Mouse (Mus musculus) MEL (cell line): Measurements from ENCODE around the gene Gm45234. TPM values are rescaled to one million over a fixed set of nuclear protein-coding genes. Genes with fewer than 3 reads are reported as not detected.
A peak's percentile ranks its signal among the peaks of the same experiment; 100 is the strongest.

Source experiments
- DNase-seq: peaks from one replicate; pipeline ENCODE4 v3.0.0; 2011; ENCODE audit warnings: low read depth, low spot score
- H3K27ac ChIP-seq: 2 replicates; pipeline ENCODE4 v1.5.1; 2012; ENCODE audit warnings: low read depth, mild to moderate bottlenecking, control low read depth, low read length, moderate library complexity; ENCODE audit not compliant: control insufficient read depth
- H3K27me3 ChIP-seq, 2 experiments: fragments of 150-350 bp in 1 of 2; sonication (generic) in 1 of 2; 2 replicates each; pipeline ENCODE4 v1.6.1; 2012; ENCODE audit warnings: low read length in 2 of 2, mild to moderate bottlenecking in 2 of 2, improper control_type of control experiment in 1 of 2, moderate library complexity in 1 of 2; ENCODE audit not compliant: insufficient read depth in 2 of 2, control insufficient read depth in 1 of 2
- H3K36me3 ChIP-seq, 2 experiments: 2 replicates each; pipeline ENCODE4 v1.6.1; 2012 to 2014; ENCODE audit warnings: low read length in 2 of 2, improper control_type of control experiment in 1 of 2, inconsistent platforms in 1 of 2, mild to moderate bottlenecking in 1 of 2; ENCODE audit not compliant: insufficient read depth in 2 of 2, control insufficient read depth in 1 of 2
- H3K4me1 ChIP-seq, 2 experiments: fragments of 150-350 bp in 1 of 2; sonication (generic) in 1 of 2; 2 replicates each; pipeline ENCODE4 v1.6.1; 2012; ENCODE audit warnings: low read length in 2 of 2, improper control_type of control experiment in 1 of 2, mild to moderate bottlenecking in 1 of 2; ENCODE audit not compliant: insufficient read depth in 2 of 2, control insufficient read depth in 1 of 2
- H3K4me3 ChIP-seq, 2 experiments: fragments of 150-350 bp in 1 of 2; sonication (generic) in 1 of 2; 2 replicates each; pipeline ENCODE4 v1.5.1; 2012; ENCODE audit warnings: low read depth in 2 of 2, low read length in 2 of 2, mild to moderate bottlenecking in 2 of 2, moderate library complexity in 2 of 2, control low read depth in 1 of 2, improper control_type of control experiment in 1 of 2; ENCODE audit not compliant: control insufficient read depth in 1 of 2, insufficient read depth in 1 of 2
- H3K79me2 ChIP-seq: 2 replicates; pipeline ENCODE4 v1.6.1; 2012; ENCODE audit warnings: mild to moderate bottlenecking, low read length, moderate library complexity; ENCODE audit not compliant: control insufficient read depth, poor library complexity, insufficient read depth
- H3K9ac ChIP-seq: 2 replicates; pipeline ENCODE4 v1.6.1; 2012; ENCODE audit warnings: low read depth, mild to moderate bottlenecking, control low read depth, low read length, moderate library complexity; ENCODE audit not compliant: control insufficient read depth, poor library complexity, severe bottlenecking
- H3K9me3 ChIP-seq: fragments of 150-350 bp; sonication (generic); replicated peaks from 2 replicates; pipeline ENCODE4 v1.6.1; 2012; ENCODE audit warnings: mild to moderate bottlenecking, low read length, improper control_type of control experiment, moderate library complexity; ENCODE audit not compliant: insufficient read depth
- BHLHE40 ChIP-seq: IDR thresholded peaks from 2 replicates; pipeline ENCODE4 v1.6.1; 2012; ENCODE audit warnings: low read depth, mild to moderate bottlenecking, inconsistent platforms, low read length, improper control_type of control experiment, borderline replicate concordance
- E2F4 ChIP-seq: IDR thresholded peaks from 2 replicates; pipeline ENCODE4 v1.6.1; 2011; ENCODE audit warnings: low read depth, low read length, improper control_type of control experiment, borderline replicate concordance
- ELF1 ChIP-seq: IDR thresholded peaks from 2 replicates; pipeline ENCODE4 v1.6.1; 2014; ENCODE audit warnings: low read depth, mild to moderate bottlenecking, inconsistent platforms, low read length, improper control_type of control experiment, moderate library complexity
- ETS1 ChIP-seq: IDR thresholded peaks from 2 replicates; pipeline ENCODE4 v1.6.1; 2012; ENCODE audit warnings: low read depth, mild to moderate bottlenecking, inconsistent platforms, low read length, improper control_type of control experiment, moderate library complexity
- HCFC1 ChIP-seq: IDR thresholded peaks from 2 replicates; pipeline ENCODE4 v1.6.1; 2012; ENCODE audit warnings: low read depth, mild to moderate bottlenecking, inconsistent platforms, low read length, improper control_type of control experiment, moderate library complexity
- KAT2A ChIP-seq: conservative IDR thresholded peaks from 2 replicates; pipeline ENCODE4 v1.6.1; 2012; ENCODE audit warnings: low read depth, low read length, improper control_type of control experiment, inconsistent platforms
- MAX ChIP-seq: IDR thresholded peaks from 2 replicates; pipeline ENCODE4 v1.6.1; 2011; ENCODE audit warnings: low read length, improper control_type of control experiment
- MAZ ChIP-seq: IDR thresholded peaks from 2 replicates; pipeline ENCODE4 v1.6.1; 2012; ENCODE audit warnings: low read depth, mild to moderate bottlenecking, inconsistent platforms, low read length, improper control_type of control experiment
- MYB ChIP-seq: IDR thresholded peaks from 2 replicates; pipeline ENCODE4 v1.6.1; 2011; ENCODE audit warnings: mild to moderate bottlenecking, low read depth, low read length, improper control_type of control experiment
- NRF1 ChIP-seq: IDR thresholded peaks from 2 replicates; pipeline ENCODE4 v1.6.1; 2014; ENCODE audit warnings: low read depth, mild to moderate bottlenecking, inconsistent platforms, low read length, improper control_type of control experiment, moderate library complexity; ENCODE audit not compliant: poor library complexity, insufficient read depth, severe bottlenecking
- POLR2A ChIP-seq, 2 experiments: IDR thresholded peaks; 2 replicates each; pipeline ENCODE4 v1.6.1; 2011 to 2012; ENCODE audit warnings: low read length in 2 of 2, mild to moderate bottlenecking in 2 of 2, control low read depth in 1 of 2, improper control_type of control experiment in 1 of 2, low read depth in 1 of 2, moderate library complexity in 1 of 2; ENCODE audit not compliant: control insufficient read depth in 1 of 2, insufficient read depth in 1 of 2, poor library complexity in 1 of 2
- RAD21 ChIP-seq: IDR thresholded peaks from 2 replicates; pipeline ENCODE4 v1.6.1; 2011; ENCODE audit warnings: mild to moderate bottlenecking, low read depth, low read length, improper control_type of control experiment
- SIN3A ChIP-seq: IDR thresholded peaks from 2 replicates; pipeline ENCODE4 v1.6.1; 2012; ENCODE audit warnings: low read length, improper control_type of control experiment, inconsistent platforms
- TBP ChIP-seq: IDR thresholded peaks from 2 replicates; pipeline ENCODE4 v1.8.0; 2011; ENCODE audit warnings: low read depth, low read length, improper control_type of control experiment
- UBTF ChIP-seq: IDR thresholded peaks from 2 replicates; pipeline ENCODE4 v1.6.1; 2012; ENCODE audit warnings: low read depth, mild to moderate bottlenecking, inconsistent platforms, low read length, improper control_type of control experiment, moderate library complexity, borderline replicate concordance; ENCODE audit not compliant: insufficient read depth
- ZC3H11A ChIP-seq: IDR thresholded peaks from 2 replicates; pipeline ENCODE4 v1.6.1; 2012; ENCODE audit warnings: low read depth, mild to moderate bottlenecking, inconsistent platforms, low read length, improper control_type of control experiment
- polyA plus RNA-seq, 2 experiments: library from polyadenylated mRNA; stranded (reverse) in 1 of 2; unstranded in 1 of 2; fragments of >175 nt in 1 of 2; fragments of >200 nt in 1 of 2; gene quantifications; 2 replicates each; pipeline versions ENCODE4 v1.2.1 to v1.2.4; 2012; ENCODE audit warnings: low replicate concordance in 2 of 2, low read depth in 1 of 2; ENCODE audit not compliant: insufficient read length in 2 of 2, insufficient read depth in 1 of 2, missing spikeins in 1 of 2
- total RNA-seq: library from RNA; depleted of rRNA; stranded (reverse); fragments of 300-350 nt; gene quantifications from 2 replicates; pipeline ENCODE4 v1.2.3, GENCODE M21; 2012

Gm45234 gene
- total and polyA plus RNA-seq, 3 experiments, result 0.15 TPM; not detected in 2

- Histone ChIP-seq H3K36me3 (peaks cover 0 to 9% of the 10 kb centered on the region in 2 experiments; a peak in 2 of 4 replicates), H3K4me3 (no peak overlapping the region), H3K9ac (no peak overlapping the region), H3K27me3 (no peaks in the 10 kb centered on the region), H3K4me1 (peaks cover 5 to 9% of the 10 kb centered on the region in 2 experiments), H3K9me3 (no peaks in the 10 kb centered on the region), H3K79me2 (no peaks in the 10 kb centered on the region; the same call in 1 of the 2 replicates), H3K27ac (no peak overlapping the region)
- no peak for TF ChIP-seq E2F4
- no peak for TF ChIP-seq TBP
- no peak for TF ChIP-seq MAZ
- no peak for TF ChIP-seq POLR2A (IDR thresholded peaks at IDR 0.05; ENCODE audit: control insufficient read depth in 1 of 2, insufficient read depth in 1 of 2, low read depth in 1 of 2, low read length in 2 of 2, poor library complexity in 1 of 2)
- no peak for TF ChIP-seq MYB
- no peak for TF ChIP-seq ZC3H11A
- no peak for TF ChIP-seq KAT2A
- TF ChIP-seq RAD21, result no peak
- TF ChIP-seq ELF1, result no peak
- no peak for TF ChIP-seq MAX
- no peak for TF ChIP-seq UBTF
- no peak for TF ChIP-seq SIN3A
- no peak for TF ChIP-seq ETS1
- no peak for TF ChIP-seq BHLHE40
- no peak for TF ChIP-seq NRF1
- no peak for DNase-seq
Measured at GRCm38 (mm10) chr6:124787722-124788121, 31.9 kb upstream of the Gm45234 start.

- H3K27me3 ChIP-seq, result no peaks in the 10 kb centered on the region
- no peaks in the 10 kb centered on the region; the same call in 1 of the 2 replicates for H3K79me2 ChIP-seq
- TF ChIP-seq HCFC1, result no peak
- H3K27ac ChIP-seq, result no peak overlapping the region
- no peaks in the 10 kb centered on the region for H3K9me3 ChIP-seq
- H3K4me1 ChIP-seq, result peaks cover 5 to 9% of the 10 kb centered on the region in 2 experiments
- H3K9ac ChIP-seq, result no peak overlapping the region
- peaks cover 0 to 9% of the 10 kb centered on the region in 2 experiments; a peak in 2 of 4 replicates for H3K36me3 ChIP-seq
- DNase-seq, result peak; percentile 48
- H3K4me3 ChIP-seq, result no peak overlapping the region; a peak in 1 of 4 replicates
Measured at GRCm38 (mm10) chr6:124786756-124787420, 31.1 kb upstream of the Gm45234 start.
